Mouse (Mus musculus): ENCODE measurements around the gene B3gat2.

DNA sequence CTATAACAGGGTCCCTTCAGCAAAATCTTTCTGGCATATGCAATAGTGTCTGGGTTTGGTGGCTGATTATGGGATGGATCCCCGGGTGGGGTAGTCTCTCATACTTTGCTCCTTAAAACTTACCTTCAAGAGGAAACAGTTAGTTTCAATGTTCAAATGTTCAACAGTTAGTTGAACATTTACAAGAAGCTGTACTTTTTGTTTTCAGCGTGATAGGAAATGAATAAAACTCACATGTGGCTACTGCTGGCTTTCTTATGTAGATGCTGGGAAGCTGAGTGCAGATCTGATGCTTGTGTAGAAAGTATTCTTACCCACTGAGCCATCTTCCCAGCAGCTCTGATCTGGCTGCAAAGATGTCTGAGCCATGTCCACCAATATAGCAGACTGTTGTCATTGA lies 8.5 kb upstream of the B3gat2 start:
- TF ChIP-seq POLR2A (IDR thresholded peaks at IDR 0.05; ENCODE audit: borderline replicate concordance, low read depth, low read length), result no peak
- TF ChIP-seq CTCF (IDR thresholded peaks at IDR 0.05; ENCODE audit: low read depth, low read length), result no peak
